Mouse (Mus musculus) midbrain, embryonic 15.5 days (tissue): ENCODE results near the gene Gm26965. TPM values are rescaled to one million over a fixed set of nuclear protein-coding genes. Genes with fewer than 3 reads are reported as not detected.
A peak's percentile ranks its signal among the peaks of the same experiment; 100 is the strongest.
"Not testable (repeated sequence)": the region's sequence is repeated elsewhere in the genome, so short reads cannot be mapped to it uniquely, and the experiment has no call there.

Experiments used
- ATAC-seq: fragments of 200-750 bp; cut with Nextera tagmentation; replicated peaks from 2 replicates; pipeline ENCODE4 v1.8.0; 2017; ENCODE audit warnings: moderate TSS enrichment
- H3K27ac ChIP-seq: fragments of 300-500 bp; sonication (generic); 2 replicates; pipeline ENCODE4 v1.5.1; 2015; ENCODE audit warnings: mild to moderate bottlenecking, inconsistent platforms
- H3K27me3 ChIP-seq: fragments of 300-500 bp; sonication (generic); replicated peaks from 2 replicates; pipeline ENCODE4 v1.6.1; 2015; ENCODE audit warnings: inconsistent platforms
- H3K36me3 ChIP-seq: fragments of 300-500 bp; sonication (generic); replicated peaks from 2 replicates; pipeline ENCODE4 v1.6.1; 2015; ENCODE audit warnings: inconsistent platforms
- H3K4me1 ChIP-seq: fragments of 300-500 bp; sonication (generic); 2 replicates; pipeline ENCODE4 v1.6.1; 2015; ENCODE audit warnings: inconsistent platforms
- H3K4me2 ChIP-seq: fragments of 300-500 bp; sonication (generic); 2 replicates; pipeline ENCODE4 v1.6.1; 2015; ENCODE audit warnings: inconsistent platforms, mild to moderate bottlenecking, moderate library complexity
- H3K4me3 ChIP-seq: fragments of 300-500 bp; sonication (generic); 2 replicates; pipeline ENCODE4 v1.5.1; 2015; ENCODE audit warnings: mild to moderate bottlenecking, inconsistent platforms
- H3K9ac ChIP-seq: fragments of 300-500 bp; sonication (generic); 2 replicates; pipeline ENCODE4 v1.6.1; 2015; ENCODE audit warnings: mild to moderate bottlenecking, inconsistent platforms
- H3K9me3 ChIP-seq: fragments of 300-500 bp; sonication (generic); 2 replicates; pipeline ENCODE4 v1.6.1; 2016; ENCODE audit warnings: inconsistent platforms
- WGBS: fragments of 180-500 bp; shearing (Covaris S2); methylation state at CpG from one replicate; pipeline ENCODE4 v1.1.7; 2015; ENCODE audit warnings: mixed read lengths; 5-methylcytosine and 5-hydroxymethylcytosine counted together
- polyA plus RNA-seq: library from polyadenylated mRNA; unstranded; fragments of >200 nt; fragmentation: Nextera tagmentation; extraction: Ambion mirVana; gene quantifications from 2 replicates; pipeline ENCODE4 v1.2.1, GENCODE M21; 2015

The Gm26965 gene
- polyA plus RNA-seq, 1 experiment from 2014 or later = not detected

- Histone ChIP-seq H3K27me3 (no peaks in the 10 kb centered on the region), H3K36me3 (peaks cover 7% of the 10 kb centered on the region; the same call in 1 of the 2 replicates), H3K9ac (peak within 1 kb of the TSS; percentile 46), H3K4me1 (peaks cover 11% of the 10 kb centered on the region), H3K4me3 (peak within 1 kb of the TSS; percentile 59), H3K9me3 (no peaks in the 10 kb centered on the region), H3K27ac (peak within 1 kb of the TSS; percentile 55; the same call in 1 of the 2 replicates), H3K4me2 (peak within 1 kb of the TSS; percentile 61)
- ATAC-seq = peak; percentile 97
- 5% methylated on average over 20 of the region's 20 CpGs for WGBS
Measured at GRCm38 (mm10) chr13:67483625-67484423, 42.1 kb downstream of the Gm26965 start, which contains the start of gene Zfp874b. Zfp874b (minus strand) TSS chr13:67484258.

DNA sequence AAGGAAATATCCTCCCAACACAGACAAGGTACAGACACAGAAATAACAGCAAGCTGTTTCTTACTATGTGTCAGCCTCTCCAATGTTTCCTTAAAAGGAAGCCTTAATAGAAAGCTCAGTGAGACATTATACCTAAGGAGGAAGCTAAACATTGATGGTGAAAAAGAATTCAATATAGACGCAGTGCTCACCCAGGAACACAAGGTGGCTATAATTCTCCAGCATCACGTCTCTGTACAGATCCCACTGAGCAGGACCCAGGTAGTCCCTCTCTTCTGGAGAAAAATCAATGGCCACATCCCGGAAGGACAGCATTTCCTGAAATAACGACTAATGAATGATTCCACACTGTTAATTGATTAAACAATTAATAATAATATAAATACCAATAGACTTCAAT lies 44.4 kb downstream of the Gm26965 start:
- Histone ChIP-seq H3K27ac (no peak overlapping the region), H3K27me3 (no peaks in the 10 kb centered on the region), H3K36me3 (no peaks in the 10 kb centered on the region), H3K9me3 (no peaks in the 10 kb centered on the region), H3K4me1 (peaks cover 11% of the 10 kb centered on the region), H3K9ac (no peak overlapping the region), H3K4me2 (no peak overlapping the region), H3K4me3 (no peak overlapping the region)
- ATAC-seq = no peak
- 71% methylated on average over 4 of the region's 4 CpGs for WGBS

GRCm38 (mm10) chr13:67469274-67469673 lies 56.7 kb downstream of the Gm26965 start:
- no peaks in the 10 kb centered on the region for H3K9me3 ChIP-seq
- no peak overlapping the region for H3K9ac ChIP-seq
- no peak for ATAC-seq
- no peaks in the 10 kb centered on the region for H3K27me3 ChIP-seq
- no peaks in the 10 kb centered on the region for H3K4me1 ChIP-seq
- no peak overlapping the region for H3K27ac ChIP-seq
- H3K4me2 ChIP-seq = no peak overlapping the region
- H3K4me3 ChIP-seq = no peak overlapping the region
- 93% methylated on average over 3 of the region's 3 CpGs for WGBS
- H3K36me3 ChIP-seq = peaks cover 4% of the 10 kb centered on the region; the same call in 1 of the 2 replicates

- WGBS = 84% methylated on average over 3 of the region's 5 CpGs
- not testable (repeated sequence) for H3K4me1 ChIP-seq, H3K9ac ChIP-seq, H3K27me3 ChIP-seq, H3K27ac ChIP-seq, H3K4me3 ChIP-seq, H3K4me2 ChIP-seq, H3K9me3 ChIP-seq, ATAC-seq, H3K36me3 ChIP-seq
Measured at GRCm38 (mm10) chr13:67463506-67464185, 62.3 kb downstream of the Gm26965 start.

GRCm38 (mm10) chr13:67452021-67452309 lies 74.0 kb downstream of the Gm26965 start:
- Histone ChIP-seq H3K9me3 (no peaks in the 10 kb centered on the region), H3K4me3 (peak overlapping the region; percentile 53), H3K36me3 (peaks cover 2% of the 10 kb centered on the region; the same call in 1 of the 2 replicates), H3K9ac (peak overlapping the region; percentile 53; the same call in 1 of the 2 replicates), H3K4me2 (peak overlapping the region; percentile 78), H3K4me1 (peaks cover 10% of the 10 kb centered on the region; the same call in 1 of the 2 replicates), H3K27me3 (no peaks in the 10 kb centered on the region), H3K27ac (no peak overlapping the region)
- 2% methylated on average over 3 of the region's 3 CpGs for WGBS
- ATAC-seq = peak; percentile 62

GRCm38 (mm10) chr13:67451172-67452020 lies 74.6 kb downstream of the Gm26965 start, which contains the start of gene Zfp874a:
Zfp874a (minus strand) TSS chr13:67451624.
- Histone ChIP-seq H3K4me2 (peak within 1 kb of the TSS; percentile 78), H3K27ac (no peak within 1 kb of the TSS), H3K27me3 (no peaks in the 10 kb centered on the region), H3K9ac (peak within 1 kb of the TSS; percentile 53), H3K36me3 (peaks cover 8% of the 10 kb centered on the region; the same call in 1 of the 2 replicates), H3K4me1 (peaks cover 10% of the 10 kb centered on the region; the same call in 1 of the 2 replicates), H3K4me3 (peak within 1 kb of the TSS; percentile 53), H3K9me3 (no peaks in the 10 kb centered on the region)
- peak; percentile 97 for ATAC-seq
- WGBS = 2% methylated on average over 20 of the region's 20 CpGs

Other genes with a start within 250 kb of the Gm26965 start
- gene Zfp458, start 247.7 kb downstream of the Gm26965 start, polyA plus RNA-seq = 5.1 and 6.3 TPM in 2 replicates
- 0.91 and 1.5 TPM in 2 replicates for gene Zfp457, start 219.7 kb downstream of the Gm26965 start, polyA plus RNA-seq
- 1.4 and 1.6 TPM in 2 replicates for gene Zfp595, start 193.6 kb downstream of the Gm26965 start, polyA plus RNA-seq
- not detected in 2 replicates for gene Gm28044, start 165.6 kb downstream of the Gm26965 start, polyA plus RNA-seq
- 0.49 and 0.68 TPM in 2 replicates for gene Zfp953, start 165.5 kb downstream of the Gm26965 start, polyA plus RNA-seq
- gene Gm28041, start 150.4 kb downstream of the Gm26965 start, polyA plus RNA-seq = not detected in 2 replicates
- 0.53 and 0.79 TPM in 2 replicates for gene Zfp456, start 150.3 kb downstream of the Gm26965 start, polyA plus RNA-seq
- 4.2 and 4.9 TPM in 2 replicates for gene Zfp429, start 126.3 kb downstream of the Gm26965 start, polyA plus RNA-seq
- 1.0 and 1.3 TPM in 2 replicates for gene Zfp459, start 104.7 kb downstream of the Gm26965 start, polyA plus RNA-seq
- 5.6 and 6.6 TPM in 2 replicates for gene Zfp874a, start 74.5 kb downstream of the Gm26965 start, polyA plus RNA-seq
- gene Zfp874b, start 41.9 kb downstream of the Gm26965 start, polyA plus RNA-seq = 2.3 and 3.0 TPM in 2 replicates
- gene Zfp58, start 25.6 kb downstream of the Gm26965 start, polyA plus RNA-seq = 13.0 and 13.7 TPM in 2 replicates
- 36.8 and 39.6 TPM in 2 replicates for gene Zfp87, start within 50 bp of the Gm26965 start, polyA plus RNA-seq
- gene Zfp748, start 27.7 kb upstream of the Gm26965 start, polyA plus RNA-seq = 13.4 and 14.7 TPM in 2 replicates
- 4.7 and 4.9 TPM in 2 replicates for gene Zfp729b, start 83.6 kb upstream of the Gm26965 start, polyA plus RNA-seq
- 0.26 TPM in 1 of 2 replicates, not detected in the other for gene Gm49345, start 111.6 kb upstream of the Gm26965 start, polyA plus RNA-seq
- gene Zfp729a, start 111.6 kb upstream of the Gm26965 start, polyA plus RNA-seq = 3.1 and 3.6 TPM in 2 replicates
- 15.5 and 16.8 TPM in 2 replicates for gene Zfp738, start 160.9 kb upstream of the Gm26965 start, polyA plus RNA-seq
- 9.7 and 10.3 TPM in 2 replicates for gene Zfp65, start 203.0 kb upstream of the Gm26965 start, polyA plus RNA-seq
- 8.6 and 9.7 TPM in 2 replicates for gene Zfp85, start 229.1 kb upstream of the Gm26965 start, polyA plus RNA-seq